Mouse (Mus musculus) myocyte (in vitro differentiated cells): Measurements from ENCODE around the gene Snx14. TPM values are rescaled to one million over a fixed set of nuclear protein-coding genes. Genes with fewer than 3 reads are reported as not detected.
A peak's percentile ranks its signal among the peaks of the same experiment; 100 is the strongest.

Source experiments
- H3K27me3 ChIP-seq: one replicate; pipeline ENCODE4 v1.6.1; 2011; ENCODE audit not compliant: control insufficient read depth, insufficient read depth, insufficient read length
- H3K36me3 ChIP-seq: one replicate; pipeline ENCODE4 v1.6.1; 2011; ENCODE audit not compliant: control insufficient read depth, insufficient read depth
- H3K4me2 ChIP-seq: one replicate; pipeline ENCODE4 v1.6.1; 2011; ENCODE audit warnings: low read depth, control low read depth
- H3K4me3 ChIP-seq: one replicate; pipeline ENCODE4 v1.5.1; 2011; ENCODE audit warnings: mild to moderate bottlenecking, control low read depth, moderate library complexity
- H3K79me2 ChIP-seq: one replicate; pipeline ENCODE4 v1.6.1; 2011; ENCODE audit not compliant: control insufficient read depth, insufficient read depth
- H3ac ChIP-seq: one replicate; pipeline ENCODE4 v1.6.1; 2011; ENCODE audit not compliant: control insufficient read depth, insufficient read length
- CEBPB ChIP-seq: IDR thresholded peaks from 2 replicates; pipeline ENCODE4 v1.6.1; 2011; ENCODE audit warnings: mild to moderate bottlenecking, moderate library complexity; ENCODE audit not compliant: poor library complexity, insufficient read depth, severe bottlenecking
- E2F4 ChIP-seq: IDR thresholded peaks from one replicate; pipeline ENCODE4 v1.6.1; 2011; ENCODE audit warnings: mild to moderate bottlenecking, control low read depth, moderate library complexity; ENCODE audit not compliant: insufficient read depth
- MAX ChIP-seq: IDR thresholded peaks from one replicate; pipeline ENCODE4 v1.6.1; 2011; ENCODE audit warnings: low read depth, mild to moderate bottlenecking, control low read depth
- MYOD1 ChIP-seq, 3 experiments: IDR thresholded peaks; one replicate each; pipeline ENCODE4 v1.6.1; 2011; ENCODE audit warnings: control low read depth in 2 of 3, low read depth in 2 of 3, mild to moderate bottlenecking in 2 of 3, moderate library complexity in 1 of 3; ENCODE audit not compliant: insufficient read length in 2 of 3, control insufficient read depth in 1 of 3
- MYOG ChIP-seq, 3 experiments: IDR thresholded peaks; one replicate each; pipeline ENCODE4 v1.6.1; 2011; ENCODE audit warnings: control low read depth in 2 of 3, low read depth in 2 of 3, mild to moderate bottlenecking in 2 of 3; ENCODE audit not compliant: insufficient read length in 2 of 3, control insufficient read depth in 1 of 3, insufficient read depth in 1 of 3
- POLR2A ChIP-seq: IDR thresholded peaks from one replicate; pipeline ENCODE4 v1.6.1; 2011; ENCODE audit warnings: low read depth, mild to moderate bottlenecking, control low read depth, moderate library complexity; ENCODE audit not compliant: insufficient read length
- POLR2AphosphoS2 ChIP-seq: IDR thresholded peaks from one replicate; pipeline ENCODE4 v1.6.1; 2011; ENCODE audit warnings: low read depth, control low read depth; ENCODE audit not compliant: insufficient read length
- REST ChIP-seq: IDR thresholded peaks from one replicate; pipeline ENCODE4 v1.6.1; 2011; ENCODE audit warnings: mild to moderate bottlenecking, control low read depth, moderate library complexity; ENCODE audit not compliant: insufficient read depth, insufficient read length
- SRF ChIP-seq: IDR thresholded peaks from one replicate; pipeline ENCODE4 v1.6.1; 2011; ENCODE audit warnings: low read depth; ENCODE audit not compliant: control insufficient read depth, insufficient read length
- TCF12 ChIP-seq: IDR thresholded peaks from one replicate; pipeline ENCODE4 v1.6.1; 2011; ENCODE audit warnings: mild to moderate bottlenecking, control low read depth; ENCODE audit not compliant: poor library complexity, insufficient read depth, severe bottlenecking
- TCF3 ChIP-seq: IDR thresholded peaks from one replicate; pipeline ENCODE4 v1.6.1; 2011; ENCODE audit warnings: low read depth, control low read depth; ENCODE audit not compliant: insufficient read length
- USF1 ChIP-seq: IDR thresholded peaks from one replicate; pipeline ENCODE4 v1.6.1; 2011; ENCODE audit warnings: low read depth, mild to moderate bottlenecking, control low read depth, moderate library complexity
- polyA plus RNA-seq: library from polyadenylated mRNA; unstranded; fragments of >200 nt; fragmentation: generic; extraction: Trizol; gene quantifications from one replicate; pipeline ENCODE4 v1.2.1, GENCODE M21; 2012; ENCODE audit warnings: missing spikeins

Gene Snx14
- polyA plus RNA-seq, 1 experiment, result 9.6 TPM

GRCm38 (mm10) chr9:88332447-88332846 is 106.3 kb downstream of the Snx14 start:
- no peak overlapping the region for H3ac ChIP-seq
- H3K27me3 ChIP-seq, result no peaks in the 10 kb centered on the region
- H3K4me2 ChIP-seq, result no peak overlapping the region
- H3K79me2 ChIP-seq, result no peaks in the 10 kb centered on the region
- no peak for TF ChIP-seq MYOD1 (IDR thresholded peaks at IDR 0.05; ENCODE audit: control insufficient read depth in 1 of 3, insufficient read length in 2 of 3, low read depth in 2 of 3)
- no peak for TF ChIP-seq TCF12
- TF ChIP-seq CEBPB, result no peak
- TF ChIP-seq SRF, result no peak
- TF ChIP-seq POLR2A, result no peak
- no peak for TF ChIP-seq POLR2AphosphoS2
- no peak for TF ChIP-seq USF1
- TF ChIP-seq REST, result no peak
- no peak overlapping the region for H3K4me3 ChIP-seq
- no peaks in the 10 kb centered on the region for H3K36me3 ChIP-seq

DNA sequence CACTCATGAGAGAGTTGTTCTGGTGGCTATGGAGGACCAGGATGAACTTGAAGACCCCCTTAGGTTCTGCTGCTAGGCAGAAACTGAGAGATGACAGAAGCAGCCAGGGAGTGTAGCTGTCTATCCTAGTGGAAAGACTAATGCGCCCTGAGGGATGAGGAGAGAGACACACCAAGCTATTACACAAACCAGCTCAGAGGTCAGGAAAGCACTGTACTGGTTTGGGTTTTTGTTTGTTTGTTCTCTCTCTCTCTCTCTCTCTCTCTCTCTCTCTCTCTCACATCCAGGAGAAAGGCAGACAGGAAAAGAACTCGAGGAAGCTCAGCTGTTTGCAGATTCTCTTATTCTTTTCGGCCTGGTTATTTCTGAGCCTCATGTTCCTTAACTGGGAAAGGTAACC is 108.4 kb downstream of the Snx14 start:
- Histone ChIP-seq H3K4me2 (no peak overlapping the region), H3K79me2 (no peaks in the 10 kb centered on the region), H3ac (no peak overlapping the region), H3K4me3 (no peak overlapping the region), H3K36me3 (no peaks in the 10 kb centered on the region), H3K27me3 (no peaks in the 10 kb centered on the region)
- TF ChIP-seq TCF3 (no peak), CEBPB (no peak), MYOG (IDR thresholded peaks at IDR 0.05; ENCODE audit: control insufficient read depth in 1 of 3, insufficient read depth in 1 of 3, insufficient read length in 2 of 3, low read depth in 2 of 3) (no peak), POLR2A (no peak), TCF12 (no peak), SRF (no peak), MYOD1 (IDR thresholded peaks at IDR 0.05; ENCODE audit: control insufficient read depth in 1 of 3, insufficient read length in 2 of 3, low read depth in 2 of 3) (no peak), REST (no peak), E2F4 (no peak), USF1 (no peak), POLR2AphosphoS2 (no peak), MAX (no peak)

- Histone ChIP-seq H3K4me3 (no peak overlapping the region), H3K4me2 (no peak overlapping the region), H3K79me2 (no peaks in the 10 kb centered on the region), H3K27me3 (no peaks in the 10 kb centered on the region), H3K36me3 (no peaks in the 10 kb centered on the region), H3ac (no peak overlapping the region)
- TF ChIP-seq MYOG (IDR thresholded peaks at IDR 0.05; ENCODE audit: control insufficient read depth in 1 of 3, insufficient read depth in 1 of 3, insufficient read length in 2 of 3, low read depth in 2 of 3) (no peak), USF1 (no peak), SRF (no peak), REST (no peak), TCF12 (no peak), POLR2A (no peak), E2F4 (no peak), MYOD1 (IDR thresholded peaks at IDR 0.05; ENCODE audit: control insufficient read depth in 1 of 3, insufficient read length in 2 of 3, low read depth in 2 of 3) (no peak), CEBPB (no peak)
Observed at GRCm38 (mm10) chr9:88329166-88329748, 109.5 kb downstream of the Snx14 start.

- TF ChIP-seq TCF3 (no peak), POLR2A (no peak), MYOD1 (IDR thresholded peaks at IDR 0.05; ENCODE audit: control insufficient read depth in 1 of 3, insufficient read length in 2 of 3, low read depth in 2 of 3) (no peak)
- H3K27me3 ChIP-seq, result no peaks in the 10 kb centered on the region
- no peaks in the 10 kb centered on the region for H3K36me3 ChIP-seq
- no peaks in the 10 kb centered on the region for H3K79me2 ChIP-seq
- no peak overlapping the region for H3ac ChIP-seq
- no peak overlapping the region for H3K4me3 ChIP-seq
- no peak overlapping the region for H3K4me2 ChIP-seq
Observed at GRCm38 (mm10) chr9:88328666-88329065, 110.1 kb downstream of the Snx14 start.

DNA sequence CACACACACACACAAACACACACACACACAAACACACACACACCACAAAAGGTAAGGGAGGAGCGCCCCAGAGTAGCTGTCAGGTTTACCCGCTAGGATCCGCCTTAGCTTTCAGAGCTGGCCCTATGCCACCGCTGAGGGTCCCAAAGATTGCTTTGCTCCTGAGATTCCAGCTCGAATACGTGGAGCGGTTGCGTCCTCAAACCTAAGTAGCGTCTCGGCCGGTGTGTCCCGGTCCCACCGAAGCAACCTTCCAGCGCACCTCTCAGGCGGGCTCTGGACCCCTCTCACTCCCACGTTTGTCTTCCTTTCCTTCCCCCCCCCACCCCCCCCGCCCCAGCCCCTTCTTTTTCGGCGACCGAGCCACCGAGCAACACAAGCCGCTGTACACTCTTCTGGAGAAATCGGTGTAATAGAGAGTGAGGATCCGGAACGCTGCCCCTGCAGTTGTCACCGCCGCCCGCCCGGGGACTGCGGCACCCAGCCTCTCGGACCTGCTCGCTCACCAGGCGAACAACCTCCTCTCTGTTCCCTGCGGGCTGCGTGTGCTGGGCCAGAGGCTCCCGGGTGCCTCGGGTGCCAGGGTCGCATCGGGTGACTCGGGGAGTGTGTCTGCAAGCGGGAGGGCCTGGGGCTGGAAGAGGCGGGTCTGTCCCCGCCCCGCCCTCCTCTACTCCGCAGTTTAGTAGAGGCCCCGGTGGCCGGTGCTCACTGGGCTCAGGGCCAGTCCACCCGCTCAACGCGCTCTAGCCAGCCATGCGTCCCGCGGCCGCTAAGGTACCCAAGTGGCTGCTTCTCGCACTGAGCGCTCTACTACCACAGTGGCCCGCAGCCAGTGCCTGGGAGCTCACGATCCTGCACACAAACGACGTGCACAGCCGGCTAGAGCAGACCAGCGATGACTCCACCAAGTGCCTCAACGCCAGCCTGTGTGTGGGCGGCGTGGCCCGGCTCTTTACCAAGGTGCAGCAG is 111.5 kb downstream of the Snx14 start, which contains the start of gene Nt5e:
Nt5e (plus strand) TSS at position 268 of the 972 bp plus-strand sequence.
- Histone ChIP-seq H3ac (peak within 1 kb of the TSS; percentile 41), H3K4me2 (peak within 1 kb of the TSS; percentile 79), H3K79me2 (no peaks in the 10 kb centered on the region), H3K27me3 (no peaks in the 10 kb centered on the region), H3K4me3 (peak within 1 kb of the TSS; percentile 24), H3K36me3 (no peaks in the 10 kb centered on the region)
- TF ChIP-seq SRF, result no peak
- peak in 1 of 3 experiments; percentile 21 for TF ChIP-seq MYOD1 (IDR thresholded peaks at IDR 0.05; ENCODE audit: control insufficient read depth in 1 of 3, insufficient read length in 2 of 3, low read depth in 2 of 3)
- TF ChIP-seq POLR2A, result peak; percentile 71
- no peak for TF ChIP-seq E2F4
- TF ChIP-seq POLR2AphosphoS2, result peak; percentile 65

Other genes with a start within 250 kb of the Snx14 start
- gene Nt5e, start 111.8 kb downstream of the Snx14 start, polyA plus RNA-seq, result 1.3 TPM
- gene Gm20537, start 17.7 kb upstream of the Snx14 start, polyA plus RNA-seq, result not detected
- gene Syncrip, start 43.6 kb upstream of the Snx14 start, polyA plus RNA-seq, result 41.8 TPM
- 3.7 TPM for gene Zfp949, start 109.1 kb upstream of the Snx14 start, polyA plus RNA-seq
- gene Trim43a, start 141.9 kb upstream of the Snx14 start, polyA plus RNA-seq, result not detected